Mouse (Mus musculus) layer of hippocampus, adult 8-10 months (tissue): Measurements from ENCODE around the gene Slc4a5. TPM values are rescaled to one million over a fixed set of nuclear protein-coding genes. Genes with fewer than 3 reads are reported as not detected.
A peak's percentile ranks its signal among the peaks of the same experiment; 100 is the strongest.

ENCODE experiments used
- DNase-seq, 2 experiments: peaks; one replicate each; pipeline ENCODE4 v3.0.0; 2022; ENCODE audit warnings: low spot score in 2 of 2
- total RNA-seq, 4 experiments: library from RNA; stranded (reverse); gene quantifications; 2 replicates each; pipeline ENCODE4 v1.2.4; 2022

The Slc4a5 gene
- total RNA-seq, result 1 to 10 TPM in 2 of 4 experiments, under 1 TPM in 2; 0.21 to 1.5 (median 0.78) TPM

GRCm38 (mm10) chr6:83219814-83220213 lies at the start of gene Slc4a5:
Gene Slc4a5, plus strand, starts transcription at chr6:83219828.
- DNase-seq, result no peak

DNA sequence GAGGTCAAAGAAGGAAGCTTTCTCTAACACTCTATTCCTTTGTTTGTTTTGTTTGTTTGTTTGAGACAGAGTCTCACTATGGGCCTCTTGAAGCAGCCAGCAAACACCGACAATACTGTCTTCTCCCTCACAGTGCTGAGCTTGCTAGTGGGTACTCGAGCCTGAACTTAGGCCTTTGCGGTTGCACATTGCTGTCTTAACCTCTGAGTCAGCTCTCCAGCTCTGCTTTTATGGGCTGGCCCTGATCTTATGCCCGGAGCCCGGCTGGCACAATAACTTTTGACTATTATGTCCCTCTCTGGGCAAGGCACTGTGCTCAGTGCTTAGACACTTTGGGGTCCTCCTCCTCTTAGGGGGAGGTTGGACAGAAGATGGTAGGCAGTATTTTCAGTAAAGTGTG lies 49.8 kb upstream of the Slc4a5 start:
- DNase-seq, result no peak

GRCm38 (mm10) chr6:83171063-83171462 lies 48.6 kb upstream of the Slc4a5 start:
- no peak for DNase-seq

DNA sequence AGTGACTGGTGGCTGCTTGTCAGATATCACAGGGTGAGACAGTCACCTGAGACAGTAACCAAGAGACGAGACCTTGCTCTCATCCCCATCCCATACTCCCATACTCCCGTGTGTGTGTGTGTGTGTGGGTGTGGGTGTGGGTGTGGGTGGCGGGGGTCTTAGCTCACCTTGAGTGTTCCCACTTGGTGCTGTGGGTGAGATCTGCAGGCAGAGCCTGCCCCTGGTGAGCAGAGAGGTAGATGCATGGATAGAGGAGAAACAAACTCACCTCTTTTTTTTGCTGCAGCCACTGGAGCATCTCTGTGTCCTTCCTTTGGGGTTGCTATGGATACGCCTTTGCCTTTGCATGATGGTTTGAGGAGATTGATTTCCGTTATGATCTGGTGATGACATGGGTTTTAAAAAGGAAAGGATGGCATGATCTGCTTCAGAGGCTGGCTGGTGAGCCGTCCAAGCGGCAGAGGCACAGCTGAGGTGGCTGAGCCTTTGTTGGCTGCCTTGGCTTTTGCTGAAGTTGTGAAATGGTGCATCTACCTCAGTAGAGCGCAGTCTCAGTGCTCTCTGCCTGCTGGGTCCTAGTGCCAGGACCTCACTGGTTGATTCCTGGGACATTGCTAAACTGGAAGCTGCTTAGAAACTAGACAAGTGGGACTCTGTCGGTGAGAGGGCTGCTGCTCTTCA lies 47.2 kb upstream of the Slc4a5 start:
- DNase-seq, result peak in 1 of 2 experiments; percentile 75

- DNase-seq, result no peak
Measured at GRCm38 (mm10) chr6:83175996-83176395, 43.6 kb upstream of the Slc4a5 start.

- peak; percentile 68 to 75 for DNase-seq
Measured at GRCm38 (mm10) chr6:83179390-83180117, 40.1 kb upstream of the Slc4a5 start.

DNA sequence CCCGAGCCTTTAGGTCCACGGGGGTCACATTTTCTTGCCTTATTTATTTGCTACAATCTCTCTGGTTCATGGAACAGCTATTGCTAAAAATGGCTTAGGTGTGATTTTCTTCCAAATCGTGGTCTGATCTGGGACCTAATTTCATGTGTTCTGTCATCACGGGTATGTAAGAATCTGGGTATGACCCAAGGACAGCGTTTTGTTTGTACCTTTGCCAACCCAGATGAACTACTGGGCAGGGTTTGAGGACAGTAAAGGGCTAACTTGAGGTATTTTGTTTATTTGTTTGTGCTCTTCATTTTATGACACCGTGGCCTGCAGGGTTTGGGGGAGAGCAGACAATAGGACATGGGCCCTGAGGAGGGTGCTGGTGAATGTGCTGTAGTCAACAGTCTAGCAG lies 39.0 kb upstream of the Slc4a5 start:
- no peak for DNase-seq

GRCm38 (mm10) chr6:83184858-83185435 lies 34.7 kb upstream of the Slc4a5 start:
- no peak for DNase-seq

- peak; percentile 92 to 93 for DNase-seq
Measured at GRCm38 (mm10) chr6:83185895-83186861, 33.5 kb upstream of the Slc4a5 start.

DNA sequence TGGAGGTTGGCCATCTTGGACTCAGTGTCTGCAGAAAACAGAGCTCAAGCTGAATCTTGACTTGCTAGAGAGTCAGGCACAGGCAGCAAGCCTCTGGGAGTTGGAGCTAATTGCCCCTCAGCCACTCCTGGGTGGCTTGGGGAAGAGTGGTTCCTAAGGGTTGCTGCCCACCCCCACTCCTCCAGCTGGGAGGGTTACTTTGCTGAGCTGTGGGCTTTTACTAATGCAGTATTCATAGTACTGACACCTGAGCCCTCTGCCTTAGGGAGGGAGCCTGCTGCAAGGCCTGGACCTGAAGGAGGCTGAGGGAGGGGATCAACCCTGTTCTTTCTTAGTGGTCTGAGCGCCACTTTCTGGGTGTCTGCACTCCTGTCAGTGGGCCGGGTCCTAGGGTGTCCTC lies 32.7 kb upstream of the Slc4a5 start:
- DNase-seq, result no peak

DNA sequence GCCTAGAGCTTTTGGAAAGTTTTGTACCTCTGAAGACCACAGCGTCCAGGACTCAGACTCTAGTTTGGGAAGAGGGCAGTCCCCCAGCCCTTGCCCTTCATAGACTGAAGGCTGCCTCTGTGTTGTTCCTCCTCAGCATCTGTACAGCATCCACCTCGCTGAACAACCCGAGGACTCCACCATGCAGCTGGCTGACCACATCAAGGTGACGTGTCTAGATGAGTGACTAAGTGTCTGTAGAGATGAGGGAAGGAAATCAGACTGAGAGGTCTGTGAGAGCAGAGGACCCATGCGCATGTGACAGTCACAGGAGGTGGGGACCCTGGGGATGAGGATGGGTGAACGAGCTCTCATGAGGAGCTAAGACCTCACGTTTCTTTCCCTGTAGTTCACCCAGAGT lies 26.1 kb upstream of the Slc4a5 start:
- no peak for DNase-seq

DNA sequence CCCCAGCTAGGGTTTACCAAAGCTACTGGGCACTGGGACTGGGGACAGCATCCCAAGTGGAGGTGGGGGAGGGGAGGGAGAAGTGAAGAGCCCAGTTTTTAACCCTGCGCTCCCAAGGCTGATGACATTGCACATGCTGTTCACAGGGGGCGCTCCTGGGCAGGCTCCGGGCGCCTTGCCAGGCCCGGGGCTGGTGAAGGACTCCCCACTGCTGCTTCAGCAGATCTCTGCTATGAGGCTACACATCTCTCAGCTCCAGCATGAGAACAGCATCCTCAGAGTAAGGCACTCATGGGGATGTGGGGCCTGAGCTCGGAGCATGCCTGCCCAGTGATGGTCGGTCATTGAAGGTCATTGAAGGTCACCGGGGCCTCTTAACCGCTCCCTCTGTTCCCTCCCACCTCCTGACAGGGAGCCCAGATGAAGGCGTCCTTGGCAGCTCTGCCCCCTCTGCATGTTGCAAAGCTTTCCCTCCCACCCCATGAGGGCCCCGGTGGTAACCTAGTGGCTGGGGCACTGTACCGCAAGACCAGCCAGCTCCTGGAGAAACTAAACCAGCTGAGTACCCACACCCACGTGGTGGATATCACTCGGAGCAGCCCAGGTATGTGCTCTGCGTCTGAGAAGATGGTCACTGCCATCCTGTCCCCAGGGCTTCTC lies 22.2 kb upstream of the Slc4a5 start:
- peak; percentile 65 to 73 for DNase-seq

- peak in 1 of 2 experiments; percentile 7 for DNase-seq
Measured at GRCm38 (mm10) chr6:83203320-83203719, 16.3 kb upstream of the Slc4a5 start.

- no peak for DNase-seq
Measured at GRCm38 (mm10) chr6:83205851-83206250, 13.8 kb upstream of the Slc4a5 start.

DNA sequence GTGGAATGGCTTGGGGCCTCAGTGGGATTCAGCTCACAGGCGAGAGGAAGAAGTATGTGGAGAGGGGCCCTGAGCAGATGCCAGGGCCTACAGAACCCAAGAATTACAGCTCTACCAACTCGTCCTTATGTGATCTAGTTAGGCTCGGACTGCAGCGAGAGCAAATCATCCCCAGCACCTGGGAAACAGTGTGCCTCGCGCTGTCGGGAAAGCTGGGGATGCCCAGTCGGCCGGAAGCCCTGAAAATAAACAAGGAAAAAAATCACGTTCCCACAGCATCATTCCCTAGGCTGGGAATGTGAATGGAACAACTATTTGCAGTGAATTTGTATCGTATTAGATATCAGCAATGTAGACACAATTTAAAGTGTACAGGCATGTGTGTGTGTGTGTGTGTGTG lies 13.3 kb upstream of the Slc4a5 start:
- DNase-seq, result no peak

DNA sequence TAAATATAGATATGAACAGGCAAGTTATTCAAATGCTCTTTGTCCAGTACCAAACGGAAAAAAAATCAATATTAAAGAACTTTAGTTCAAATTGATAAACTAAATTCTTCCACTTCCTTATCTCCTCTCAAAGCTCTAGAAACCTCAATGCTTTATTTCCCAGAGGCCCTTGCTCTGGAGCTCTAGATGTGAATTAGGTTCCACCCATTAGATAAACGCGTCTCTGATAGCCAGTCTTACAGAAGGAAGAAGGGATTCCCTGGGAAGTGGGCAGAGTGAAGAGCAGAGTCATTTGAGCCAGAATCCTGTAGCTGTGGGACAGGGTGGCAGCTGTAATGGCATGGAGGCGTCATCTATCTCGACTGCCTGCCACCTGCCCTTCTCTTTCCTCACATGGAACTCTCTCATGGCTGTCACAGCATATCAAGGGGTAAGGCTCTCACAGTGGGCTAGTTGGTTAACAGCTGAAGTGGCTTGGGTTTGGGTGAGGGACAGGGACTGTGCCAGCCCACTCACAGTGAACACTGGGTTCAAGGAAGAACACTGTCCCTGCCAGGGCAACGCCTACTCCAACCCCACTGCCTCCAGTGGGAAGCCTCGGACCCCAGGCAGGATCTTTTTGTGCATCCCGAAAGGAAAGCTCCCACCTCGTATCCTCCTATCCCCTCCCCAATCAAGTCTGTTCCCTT lies 12.1 kb upstream of the Slc4a5 start:
- no peak for DNase-seq

GRCm38 (mm10) chr6:83208050-83208400 lies 11.6 kb upstream of the Slc4a5 start:
- no peak for DNase-seq

DNA sequence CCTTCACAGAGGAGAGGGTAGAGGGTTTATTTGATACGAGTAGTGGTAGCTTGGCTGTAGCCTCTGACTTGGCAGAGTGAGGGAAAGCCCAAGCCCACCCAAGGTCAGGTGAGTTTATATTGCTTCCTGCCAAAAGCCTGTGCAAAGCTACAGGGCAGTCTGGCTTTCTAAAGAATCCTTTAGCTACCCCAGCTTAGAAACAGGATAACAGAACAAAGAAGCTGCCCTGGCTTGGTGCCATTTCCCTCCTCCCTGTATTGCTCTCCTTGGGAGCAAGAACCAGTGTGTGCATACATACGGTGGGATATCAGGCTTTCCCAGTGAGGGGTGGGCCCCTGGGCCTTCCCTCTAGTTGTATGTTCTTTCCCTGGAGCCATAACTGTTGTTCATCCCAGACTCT lies 9.1 kb upstream of the Slc4a5 start:
- DNase-seq, result no peak

- no peak for DNase-seq
Measured at GRCm38 (mm10) chr6:83211526-83211925, 8.1 kb upstream of the Slc4a5 start.

- DNase-seq, result peak in 1 of 2 experiments; percentile 67
Measured at GRCm38 (mm10) chr6:83215002-83215666, 4.5 kb upstream of the Slc4a5 start.
